Mouse (Mus musculus): Measurements from ENCODE around the gene Fam168a.

DNA sequence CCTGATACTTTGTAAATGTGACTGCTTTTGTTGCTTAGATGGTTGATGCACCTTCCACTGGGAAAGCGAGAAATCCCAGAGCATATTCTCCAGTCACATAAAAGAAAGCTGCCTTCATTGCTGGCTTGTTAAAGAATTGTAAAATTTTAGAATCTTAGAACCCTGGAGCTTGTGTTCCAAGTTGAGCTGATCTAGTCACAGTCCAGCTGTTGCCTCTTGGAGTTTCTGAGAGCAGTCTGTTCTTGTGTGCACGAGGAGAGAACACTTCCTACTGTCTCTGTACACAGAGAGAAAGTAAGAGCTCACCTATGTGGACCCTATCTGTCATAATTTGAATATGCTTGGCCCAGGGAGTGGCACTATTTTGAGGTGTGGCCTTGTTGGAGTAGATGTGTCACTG, 122.1 kb downstream of the Fam168a start:
- no peak for TF ChIP-seq CTCF (IDR thresholded peaks at IDR 0.05; ENCODE audit: low read depth, low read length)
- no peak for TF ChIP-seq GATA1 (IDR thresholded peaks at IDR 0.05; ENCODE audit: borderline replicate concordance, low read length)

All from G1E (cell line).